Mouse (Mus musculus): ENCODE results near the gene Ndufs2.

Gene Ndufs2

GRCm38 (mm10) chr1:171232348-171232747 lies 18.8 kb downstream of the Ndufs2 start:
- in situ Hi-C loops (cut with MboI, MseI): no loop called here

GRCm38 (mm10) chr1:171231844-171232243 lies 19.3 kb downstream of the Ndufs2 start:
- in situ Hi-C loops (cut with MboI, MseI): no loop called here

GRCm38 (mm10) chr1:171230215-171230614 lies 21.0 kb downstream of the Ndufs2 start:
- in situ Hi-C loops (cut with MboI, MseI): no loop called here

GRCm38 (mm10) chr1:171229750-171230149 lies 21.4 kb downstream of the Ndufs2 start:
- in situ Hi-C loops (cut with MboI, MseI): no loop called here

- in situ Hi-C loops (cut with MboI, MseI): no loop called here
Measured at GRCm38 (mm10) chr1:171227879-171228278, 23.3 kb downstream of the Ndufs2 start.

- in situ Hi-C loops (cut with MboI, MseI): no loop called here
Measured at GRCm38 (mm10) chr1:171226780-171227179, 24.4 kb downstream of the Ndufs2 start.

- in situ Hi-C loops (cut with MboI, MseI): loop anchor here (5.0 kb wide), 1 partner anchor 103 kb away; no protein-coding TSS in a partner anchor
Measured at GRCm38 (mm10) chr1:171224857-171225256, 26.3 kb downstream of the Ndufs2 start, which contains the start of gene Apoa2. TSS of gene Apoa2 (plus strand) at chr1:171225054.

- in situ Hi-C loops (cut with MboI, MseI): loop anchor here (5.0 kb wide), 1 partner anchor 101 kb away; no protein-coding TSS in a partner anchor
Measured at GRCm38 (mm10) chr1:171223796-171224195, 27.4 kb downstream of the Ndufs2 start.

- in situ Hi-C loops (cut with MboI, MseI): loop anchor here (5.0 kb wide), 1 partner anchor 101 kb away; no protein-coding TSS in a partner anchor
Measured at GRCm38 (mm10) chr1:171223168-171223567, 28.0 kb downstream of the Ndufs2 start.

GRCm38 (mm10) chr1:171222238-171223155 lies 28.7 kb downstream of the Ndufs2 start, which contains the start of gene Tomm40l:
TSS of gene Tomm40l (minus strand) at chr1:171222514.
- in situ Hi-C loops (cut with MboI, MseI): loop anchor here (5.0 kb wide), 1 partner anchor 100 kb away; no protein-coding TSS in a partner anchor

GRCm38 (mm10) chr1:171221281-171222193 lies 29.7 kb downstream of the Ndufs2 start:
- in situ Hi-C loops (cut with MboI, MseI): loop anchor here (5.0 kb wide), 1 partner anchor 99 kb away; no protein-coding TSS in a partner anchor

- in situ Hi-C loops (cut with MboI, MseI): loop anchor here (5.0 kb wide), 1 partner anchor 99 kb away; no protein-coding TSS in a partner anchor
Measured at GRCm38 (mm10) chr1:171220871-171221270, 30.3 kb downstream of the Ndufs2 start.

GRCm38 (mm10) chr1:171216241-171216955 lies 34.8 kb downstream of the Ndufs2 start:
- in situ Hi-C loops (cut with MboI, MseI): no loop called here

GRCm38 (mm10) chr1:171213801-171214496 lies 37.2 kb downstream of the Ndufs2 start, which contains the start of gene Nr1i3:
TSS of gene Nr1i3 (plus strand) at chr1:171213970.
- in situ Hi-C loops (cut with MboI, MseI): loop anchor here (5.0 kb wide), 1 partner anchor 42 kb away; no protein-coding TSS in a partner anchor

GRCm38 (mm10) chr1:171212854-171213253 lies 38.3 kb downstream of the Ndufs2 start:
- in situ Hi-C loops (cut with MboI, MseI): loop anchor here (5.0 kb wide), 1 partner anchor 41 kb away; no protein-coding TSS in a partner anchor

- in situ Hi-C loops (cut with MboI, MseI): loop anchor here (10.0 kb wide), 1 partner anchor 1255 kb away; no protein-coding TSS in a partner anchor
Measured at GRCm38 (mm10) chr1:171209409-171209808, 41.8 kb downstream of the Ndufs2 start.

GRCm38 (mm10) chr1:171205704-171206493 lies 45.3 kb downstream of the Ndufs2 start:
- in situ Hi-C loops (cut with MboI, MseI): loop anchor here (10.0 kb wide), 1 partner anchor 1251 kb away; no protein-coding TSS in a partner anchor

- in situ Hi-C loops (cut with MboI, MseI): loop anchor here (10.0 kb wide), 1 partner anchor 1249 kb away; no protein-coding TSS in a partner anchor
Measured at GRCm38 (mm10) chr1:171204249-171204644, 46.9 kb downstream of the Ndufs2 start.

All from regulatory T cell (primary cell).